Mouse (Mus musculus) forebrain, embryonic 13.5 days (tissue): ENCODE data around the gene Phox2a. TPM values are rescaled to one million over a fixed set of nuclear protein-coding genes. Genes with fewer than 3 reads are reported as not detected.

Source experiments
- ATAC-seq: fragments of 200-750 bp; cut with Nextera tagmentation; 2 replicates; pipeline ENCODE4 v1.8.0; 2017
- H3K27ac ChIP-seq: fragments of 300-500 bp; sonication (generic); 2 replicates; pipeline ENCODE4 v1.5.1; 2015; ENCODE audit warnings: inconsistent platforms, mild to moderate bottlenecking, moderate library complexity
- H3K27me3 ChIP-seq: fragments of 300-500 bp; sonication (generic); 2 replicates; pipeline ENCODE4 v1.6.1; 2015; ENCODE audit warnings: mild to moderate bottlenecking, inconsistent platforms
- H3K36me3 ChIP-seq: fragments of 300-500 bp; sonication (generic); 2 replicates; pipeline ENCODE4 v1.6.1; 2015; ENCODE audit warnings: mild to moderate bottlenecking, inconsistent platforms; ENCODE audit not compliant: poor library complexity, severe bottlenecking
- H3K4me1 ChIP-seq: fragments of 300-500 bp; sonication (generic); 2 replicates; pipeline ENCODE4 v1.6.1; 2015; ENCODE audit warnings: inconsistent platforms
- H3K4me2 ChIP-seq: fragments of 300-500 bp; sonication (generic); 2 replicates; pipeline ENCODE4 v1.6.1; 2015; ENCODE audit warnings: inconsistent platforms, mild to moderate bottlenecking, moderate library complexity
- H3K4me3 ChIP-seq: fragments of 300-500 bp; sonication (generic); 2 replicates; pipeline ENCODE4 v1.5.1; 2015; ENCODE audit warnings: mild to moderate bottlenecking, inconsistent platforms
- H3K9ac ChIP-seq: fragments of 300-500 bp; sonication (generic); 2 replicates; pipeline ENCODE4 v1.6.1; 2015; ENCODE audit warnings: mild to moderate bottlenecking, inconsistent platforms
- H3K9me3 ChIP-seq: fragments of 300-500 bp; sonication (generic); replicated peaks from 2 replicates; pipeline ENCODE4 v1.6.1; 2016; ENCODE audit warnings: inconsistent platforms
- WGBS: fragments of 180-500 bp; shearing (Covaris S2); methylation state at CpG from one replicate; pipeline ENCODE4 v1.1.7; 2015; 5-methylcytosine and 5-hydroxymethylcytosine counted together
- polyA plus RNA-seq: library from polyadenylated mRNA; unstranded; fragments of >200 nt; fragmentation: Nextera tagmentation; extraction: Ambion mirVana; gene quantifications from 2 replicates; pipeline ENCODE4 v1.2.1, GENCODE M21; 2015

Phox2a gene
- polyA plus RNA-seq, 1 experiment from 2014 or later, result 0.10 TPM

- WGBS, result 77% methylated on average over 2 of the region's 2 CpGs
- Histone ChIP-seq H3K9me3 (no peaks in the 10 kb centered on the region), H3K9ac (no peak within 1 kb of the TSS), H3K4me2 (no peak within 1 kb of the TSS), H3K4me1 (0 out of 2 replicates have a peak, but pooled peaks cover 2% of the 10 kb centered on the region), H3K27ac (no peak within 1 kb of the TSS), H3K4me3 (no peak within 1 kb of the TSS), H3K36me3 (no peaks in the 10 kb centered on the region), H3K27me3 (no peaks in the 10 kb centered on the region)
- ATAC-seq, result no peak
Measured at GRCm38 (mm10) chr7:101870629-101871028, 52.5 kb downstream of the Phox2a start, which contains the start of gene Folr1. Gene Folr1 (minus strand): TSS chr7:101870788.

GRCm38 (mm10) chr7:101871296-101871695 is 53.2 kb downstream of the Phox2a start:
- no peak for ATAC-seq
- Histone ChIP-seq H3K9me3 (no peaks in the 10 kb centered on the region), H3K36me3 (no peaks in the 10 kb centered on the region), H3K4me1 (0 out of 2 replicates have a peak, but pooled peaks cover 2% of the 10 kb centered on the region), H3K27me3 (no peaks in the 10 kb centered on the region), H3K4me3 (no peak overlapping the region), H3K4me2 (no peak overlapping the region), H3K9ac (no peak overlapping the region), H3K27ac (no peak overlapping the region)
- WGBS, result 93% methylated on average over 3 of the region's 3 CpGs

Other genes starting within 250 kb of the Phox2a start
- gene Art2b, start 232.7 kb upstream of the Phox2a start, polyA plus RNA-seq, result not detected in 2 replicates
- 35.4 and 40.8 TPM in 2 replicates for gene Clpb, start 154.7 kb upstream of the Phox2a start, polyA plus RNA-seq
- 23.9 and 31.8 TPM in 2 replicates for gene Inppl1, start 19.9 kb downstream of the Phox2a start, polyA plus RNA-seq
- gene Folr2, start 38.9 kb downstream of the Phox2a start, polyA plus RNA-seq, result 0.67 and 0.75 TPM in 2 replicates
- 95.4 and 106 TPM in 2 replicates for gene Anapc15, start 45.4 kb downstream of the Phox2a start, polyA plus RNA-seq
- 8.6 and 20.1 TPM in 2 replicates for gene Folr1, start 52.5 kb downstream of the Phox2a start, polyA plus RNA-seq
- 152 and 158 TPM in 2 replicates for gene Lamtor1, start 87.6 kb downstream of the Phox2a start, polyA plus RNA-seq
- 0.57 and 0.59 TPM in 2 replicates for gene Tomt, start 88.0 kb downstream of the Phox2a start, polyA plus RNA-seq
- 8.0 and 11.7 TPM in 2 replicates for gene Lrrc51, start 115.6 kb downstream of the Phox2a start, polyA plus RNA-seq
- 66.2 and 71.7 TPM in 2 replicates for gene Numa1, start 115.8 kb downstream of the Phox2a start, polyA plus RNA-seq
- 4.5 and 4.6 TPM in 2 replicates for gene Il18bp, start 200.4 kb downstream of the Phox2a start, polyA plus RNA-seq
- 30.7 TPM in 2 replicates for gene Rnf121, start 247.2 kb downstream of the Phox2a start, polyA plus RNA-seq
- 46.3 and 47.3 TPM in 2 replicates for gene Xndc1, start 247.2 kb downstream of the Phox2a start, polyA plus RNA-seq
- 1.8 and 2.1 TPM in 2 replicates for gene Xntrpc, start 247.4 kb downstream of the Phox2a start, polyA plus RNA-seq